In genomic region chr2:32741273-32742172, GRCm38 (mm10) we compare ENCODE assay signal across 8 mouse cellular contexts. TPM values are rescaled to one million over a fixed set of nuclear protein-coding genes. Genes with fewer than 3 reads are reported as not detected.
DNase-seq lines count a peak whose midpoint lies in the region; ATAC-seq lines count a peak whose summit lies in the region.

No protein-coding gene starts in this region.

- peaks cover 9% of the 10 kb centered on the region for H3K4me1 ChIP-seq in embryonic facial prominence, embryonic 11.5 days (ENCODE audit: control insufficient read depth, insufficient read depth, low read length)
- H3K4me1 ChIP-seq in limb, embryonic 12.5 days (replicated peaks), result peaks cover 20% of the 10 kb centered on the region
- peaks cover 32% of the 10 kb centered on the region for H3K4me1 ChIP-seq in midbrain, embryonic 12.5 days

- no peaks in the 10 kb centered on the region for H3K9me3 ChIP-seq in embryonic facial prominence, embryonic 11.5 days (replicated peaks; ENCODE audit: control insufficient read depth, low read length)
- H3K9me3 ChIP-seq in limb, embryonic 12.5 days, result no peaks in the 10 kb centered on the region
- no peaks in the 10 kb centered on the region for H3K9me3 ChIP-seq in midbrain, embryonic 12.5 days

- peak overlapping the region; percentile 48 for H3K9ac ChIP-seq in embryonic facial prominence, embryonic 11.5 days (replicated peaks; ENCODE audit: low read length)
- H3K9ac ChIP-seq in limb, embryonic 12.5 days (replicated peaks), result peak overlapping the region; percentile 53
- H3K9ac ChIP-seq in midbrain, embryonic 12.5 days (replicated peaks), result peak overlapping the region; percentile 86

- 0 out of 2 replicates have a peak overlapping the region, but pooled peaks have one; percentile 47 for H3K27ac ChIP-seq in embryonic facial prominence, embryonic 11.5 days (replicated peaks; ENCODE audit: low read depth, low read length)
- no peak overlapping the region for H3K27ac ChIP-seq in limb, embryonic 12.5 days
- H3K27ac ChIP-seq in midbrain, embryonic 12.5 days (replicated peaks), result peak overlapping the region; percentile 87

- no peaks in the 10 kb centered on the region for H3K36me3 ChIP-seq in embryonic facial prominence, embryonic 11.5 days (replicated peaks; ENCODE audit: control insufficient read depth, insufficient read depth, low read depth, low read length)
- H3K36me3 ChIP-seq in limb, embryonic 12.5 days, result peaks cover 21% of the 10 kb centered on the region
- H3K36me3 ChIP-seq in midbrain, embryonic 12.5 days, result peaks cover 17% of the 10 kb centered on the region

- H3K4me3 ChIP-seq in embryonic facial prominence, embryonic 11.5 days (ENCODE audit: low read depth, low read length), result peak overlapping the region; percentile 53
- peak overlapping the region; percentile 57 for H3K4me3 ChIP-seq in limb, embryonic 12.5 days (replicated peaks)
- peak overlapping the region; percentile 87 for H3K4me3 ChIP-seq in midbrain, embryonic 12.5 days

- peak overlapping the region; percentile 97 for H3K4me2 ChIP-seq in embryonic facial prominence, embryonic 11.5 days (ENCODE audit: low read depth, low read length)
- H3K4me2 ChIP-seq in limb, embryonic 12.5 days, result peak overlapping the region; percentile 98
- peak overlapping the region; percentile 99 for H3K4me2 ChIP-seq in midbrain, embryonic 12.5 days (replicated peaks)

- ATAC-seq in embryonic facial prominence, embryonic 11.5 days (replicated peaks; ENCODE audit: insufficient number of reproducible peaks, low FRiP score, low TSS enrichment, low read depth), result peak; percentile 51
- peak; percentile 13; the same call in 1 of the 2 replicates for ATAC-seq in limb, embryonic 12.5 days (ENCODE audit: insufficient number of reproducible peaks, insufficient read depth, low FRiP score, low TSS enrichment, low read depth)
- ATAC-seq in midbrain, embryonic 12.5 days (ENCODE audit: low FRiP score, low read depth), result peak; percentile 83

- intact Hi-C loops in heart, postnatal 25 days (cut with DNase I), result no loop called here

- peak; percentile 27 for DNase-seq in urinary bladder, postnatal 25 days (ENCODE audit: low spot score)
- DNase-seq in urinary bladder, adult 2 months (ENCODE audit: low spot score), result no peak
- peak; percentile 74 for DNase-seq in embryonic facial prominence, embryonic 11.5 days (ENCODE audit: low spot score)
- peak; percentile 48 for DNase-seq in heart, postnatal 25 days (ENCODE audit: low spot score)
- peak; percentile 68 for DNase-seq in testis, postnatal 10 days (ENCODE audit: low spot score)
- DNase-seq in natural killer cell, adult 2 months (ENCODE audit: low spot score in 2 of 2), result no peak

- H3K27me3 ChIP-seq in embryonic facial prominence, embryonic 11.5 days (ENCODE audit: control insufficient read depth, insufficient read depth, low read length), result peaks cover 10% of the 10 kb centered on the region
- peaks cover 48% of the 10 kb centered on the region for H3K27me3 ChIP-seq in limb, embryonic 12.5 days
- H3K27me3 ChIP-seq in midbrain, embryonic 12.5 days, result 0 out of 2 replicates have a peak, but pooled peaks cover 9% of the 10 kb centered on the region

- WGBS in embryonic facial prominence, embryonic 11.5 days, result under 1% methylated on average over 52 of the region's 58 CpGs
- 3% methylated on average over 52 of the region's 58 CpGs for WGBS in limb, embryonic 12.5 days
- 2% methylated on average over 47 of the region's 58 CpGs for WGBS in midbrain, embryonic 12.5 days

RNA-seq across cellular contexts. Expression of gene 6330409D20Rik, which starts 0.7 kb away (rescaled TPM):
- polyA plus RNA-seq in urinary bladder, adult 2 months (2012; rRNA removed), result not detected in 2 replicates
- polyA plus RNA-seq in embryonic facial prominence, embryonic 11.5 days (2014; fragmentation: Nextera tagmentation; extraction: Ambion mirVana), result 0.31 and 0.75 TPM in 2 replicates
- not detected for total RNA-seq in heart, postnatal 25 days (2021)
- polyA plus RNA-seq in limb, embryonic 12.5 days (2016; fragmentation: Nextera tagmentation; extraction: Ambion mirVana), result not detected in 2 replicates
- polyA plus RNA-seq in midbrain, embryonic 12.5 days (2016; fragmentation: Nextera tagmentation; extraction: Ambion mirVana), result 2.8 and 3.5 TPM in 2 replicates

RNA-seq across cellular contexts. Expression of gene Tor2a, which starts 15.5 kb away (rescaled TPM):
- 42.9 and 53.7 TPM in 2 replicates for polyA plus RNA-seq in urinary bladder, adult 2 months (2012; rRNA removed)
- 47.8 and 54.3 TPM in 2 replicates for polyA plus RNA-seq in embryonic facial prominence, embryonic 11.5 days (2014; fragmentation: Nextera tagmentation; extraction: Ambion mirVana)
- total RNA-seq in heart, postnatal 25 days (2021), result 1 to 10 TPM; 8.1 to 8.3 TPM
- 58.8 and 62.7 TPM in 2 replicates for polyA plus RNA-seq in limb, embryonic 12.5 days (2016; fragmentation: Nextera tagmentation; extraction: Ambion mirVana)
- polyA plus RNA-seq in midbrain, embryonic 12.5 days (2016; fragmentation: Nextera tagmentation; extraction: Ambion mirVana), result 50.2 and 53.4 TPM in 2 replicates

RNA-seq across cellular contexts. Expression of gene Sh2d3c, which starts 20.7 kb away (rescaled TPM):
- 9.9 and 10.3 TPM in 2 replicates for polyA plus RNA-seq in urinary bladder, adult 2 months (2012; rRNA removed)
- polyA plus RNA-seq in embryonic facial prominence, embryonic 11.5 days (2014; fragmentation: Nextera tagmentation; extraction: Ambion mirVana), result 21.1 and 22.2 TPM in 2 replicates
- total RNA-seq in heart, postnatal 25 days (2021), result 10 to 100 TPM; 20.7 to 25.4 TPM
- polyA plus RNA-seq in limb, embryonic 12.5 days (2016; fragmentation: Nextera tagmentation; extraction: Ambion mirVana), result 17.0 and 17.1 TPM in 2 replicates
- polyA plus RNA-seq in midbrain, embryonic 12.5 days (2016; fragmentation: Nextera tagmentation; extraction: Ambion mirVana), result 34.6 and 41.1 TPM in 2 replicates

RNA-seq across cellular contexts. Expression of gene Cdk9, which starts 28.6 kb away (rescaled TPM):
- polyA plus RNA-seq in urinary bladder, adult 2 months (2012; rRNA removed), result 112 and 151 TPM in 2 replicates
- polyA plus RNA-seq in embryonic facial prominence, embryonic 11.5 days (2014; fragmentation: Nextera tagmentation; extraction: Ambion mirVana), result 79.2 and 89.8 TPM in 2 replicates
- 10 to 100 TPM; 23.4 to 26.4 TPM for total RNA-seq in heart, postnatal 25 days (2021)
- polyA plus RNA-seq in limb, embryonic 12.5 days (2016; fragmentation: Nextera tagmentation; extraction: Ambion mirVana), result 129 and 136 TPM in 2 replicates
- polyA plus RNA-seq in midbrain, embryonic 12.5 days (2016; fragmentation: Nextera tagmentation; extraction: Ambion mirVana), result 99.3 and 103 TPM in 2 replicates

RNA-seq across cellular contexts. Expression of gene Ttc16, which starts 33.9 kb away (rescaled TPM):
- 0.80 and 0.85 TPM in 2 replicates for polyA plus RNA-seq in urinary bladder, adult 2 months (2012; rRNA removed)
- 0.24 TPM in 1 of 2 replicates, not detected in the other for polyA plus RNA-seq in embryonic facial prominence, embryonic 11.5 days (2014; fragmentation: Nextera tagmentation; extraction: Ambion mirVana)
- under 1 TPM; 0.10 to 0.17 TPM for total RNA-seq in heart, postnatal 25 days (2021)
- 0.28 and 0.35 TPM in 2 replicates for polyA plus RNA-seq in limb, embryonic 12.5 days (2016; fragmentation: Nextera tagmentation; extraction: Ambion mirVana)
- polyA plus RNA-seq in midbrain, embryonic 12.5 days (2016; fragmentation: Nextera tagmentation; extraction: Ambion mirVana), result 0.20 and 0.43 TPM in 2 replicates

Comparison
In these comparisons a context has a peak if more than half of its experiments do, and no peak if none do; other contexts are left out.
1. DNase-seq: peak in urinary bladder, postnatal 25 days (single experiment), embryonic facial prominence, embryonic 11.5 days (single experiment), heart, postnatal 25 days (single experiment) and testis, postnatal 10 days (single experiment); none in urinary bladder, adult 2 months (single experiment) and natural killer cell, adult 2 months (0 of 2).
2. ATAC-seq: peak in every context shown above with its lines; median percentile 83 in midbrain, embryonic 12.5 days; 51 in embryonic facial prominence, embryonic 11.5 days; 13 in limb, embryonic 12.5 days.
3. Peak in every context shown above with its lines, with median percentiles within 50 percentile points of each other: H3K4me2 ChIP-seq, H3K4me3 ChIP-seq and H3K9ac ChIP-seq.